Mouse (Mus musculus) cerebellum, adult 2 months (tissue): ENCODE results near the gene Cers6.

Experiments used
- CTCF ChIP-seq: fragments of 200-500 bp; IDR thresholded peaks from 2 replicates; pipeline ENCODE4 v1.5.1; 2011; ENCODE audit warnings: low read depth, mild to moderate bottlenecking, control low read depth, low read length, moderate library complexity, borderline replicate concordance; ENCODE audit not compliant: insufficient read depth
- POLR2A ChIP-seq: fragments of 200-500 bp; IDR thresholded peaks from 2 replicates; pipeline ENCODE4 v1.6.1; 2011; ENCODE audit warnings: low read length, control low read depth, borderline replicate concordance; ENCODE audit not compliant: insufficient read depth

- TF ChIP-seq POLR2A (no peak), CTCF (no peak)
Observed at GRCm38 (mm10) chr2:68902546-68902945, 41.3 kb downstream of the Cers6 start.
